Mouse (Mus musculus): Measurements from ENCODE around the gene Phf2. TPM values are rescaled to one million over a fixed set of nuclear protein-coding genes. Genes with fewer than 3 reads are reported as not detected.
"Not testable (repeated sequence)": the region's sequence is repeated elsewhere in the genome, so short reads cannot be mapped to it uniquely, and the experiment has no call there.

Gene Phf2
- total RNA-seq, 1 experiment from 2014 or later = 12.8 TPM

DNA sequence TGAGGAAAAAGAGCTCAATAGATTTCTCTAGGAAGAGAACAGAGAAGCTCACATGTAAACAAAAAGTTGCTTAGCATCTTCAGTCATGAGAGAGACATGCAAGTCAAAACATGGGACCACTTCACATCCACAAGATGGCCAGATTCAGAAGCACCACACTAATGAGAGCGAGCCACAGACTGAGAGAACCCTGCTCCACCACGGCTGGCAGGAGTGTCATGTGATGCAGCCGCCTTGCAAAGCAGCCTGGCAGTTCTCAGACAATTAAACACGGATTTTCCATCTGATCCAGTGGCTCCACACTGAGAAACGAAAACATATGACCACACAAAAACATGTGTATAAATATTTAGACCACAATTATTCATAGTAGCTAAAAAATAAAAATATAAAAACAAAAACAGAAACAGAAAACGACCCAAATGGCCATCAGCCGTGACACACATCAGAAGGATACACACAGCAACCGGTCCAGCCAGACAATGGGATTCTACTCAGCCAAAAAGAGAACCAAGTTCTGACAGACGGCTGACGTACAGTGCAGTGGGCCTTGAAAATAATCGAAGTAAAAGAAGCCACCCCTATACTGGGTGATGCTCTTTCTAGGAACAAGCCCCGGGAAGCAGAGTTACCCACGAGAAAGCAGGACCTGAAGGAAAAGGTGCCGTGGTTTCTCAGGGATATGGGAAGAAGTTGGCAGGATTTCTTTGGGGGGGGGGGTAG lies 40.2 kb downstream of the Phf2 start:
- no peak for ATAC-seq (replicated peaks in 1 of 2; ENCODE audit: insufficient read depth in 1 of 2, low FRiP score in 2 of 2, low TSS enrichment in 1 of 2, low read depth in 1 of 2, poor library complexity in 2 of 2, severe bottlenecking in 2 of 2)

DNA sequence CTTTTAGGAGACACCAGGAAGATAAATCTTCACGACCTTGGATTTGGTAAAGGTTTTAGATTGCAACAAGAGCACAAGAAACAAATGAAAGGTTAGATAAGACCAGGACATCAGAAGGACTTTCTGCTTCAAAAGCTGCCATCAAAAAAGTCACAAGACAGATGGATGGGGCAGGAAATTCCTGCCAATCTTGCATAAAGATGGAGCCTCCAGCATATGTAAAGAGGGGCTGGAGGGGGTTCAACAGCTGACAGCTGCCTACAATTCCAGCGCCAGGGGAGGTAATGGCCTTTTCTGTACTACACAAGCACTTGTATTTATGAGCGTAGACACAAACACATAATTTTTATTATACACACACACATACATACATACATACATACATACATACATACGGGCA lies 41.1 kb downstream of the Phf2 start:
- ATAC-seq (replicated peaks in 1 of 2; ENCODE audit: insufficient read depth in 1 of 2, low FRiP score in 2 of 2, low TSS enrichment in 1 of 2, low read depth in 1 of 2, poor library complexity in 2 of 2, severe bottlenecking in 2 of 2) = no peak

DNA sequence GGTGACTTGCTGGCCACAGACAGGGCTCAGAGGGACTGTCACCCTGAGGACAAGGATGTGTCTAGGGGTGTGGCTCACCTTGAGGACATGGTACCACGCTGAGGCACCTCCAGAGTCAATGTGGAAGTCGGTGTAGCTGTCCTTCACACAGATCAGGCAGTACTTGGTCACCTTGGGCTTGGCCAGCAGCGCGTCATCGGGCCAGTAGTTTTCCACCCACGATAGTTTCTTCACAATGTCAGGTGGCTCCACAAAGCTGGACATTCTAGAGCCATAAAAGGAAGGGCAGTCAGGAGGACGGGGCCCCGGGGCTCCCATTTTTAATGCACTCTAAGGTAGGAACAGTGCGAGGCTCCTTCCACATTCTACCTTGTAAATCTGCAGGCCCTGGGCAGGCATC lies 48.0 kb downstream of the Phf2 start:
- no peak for ATAC-seq (replicated peaks in 1 of 2; ENCODE audit: insufficient read depth in 1 of 2, low FRiP score in 2 of 2, low TSS enrichment in 1 of 2, low read depth in 1 of 2, poor library complexity in 2 of 2, severe bottlenecking in 2 of 2)

DNA sequence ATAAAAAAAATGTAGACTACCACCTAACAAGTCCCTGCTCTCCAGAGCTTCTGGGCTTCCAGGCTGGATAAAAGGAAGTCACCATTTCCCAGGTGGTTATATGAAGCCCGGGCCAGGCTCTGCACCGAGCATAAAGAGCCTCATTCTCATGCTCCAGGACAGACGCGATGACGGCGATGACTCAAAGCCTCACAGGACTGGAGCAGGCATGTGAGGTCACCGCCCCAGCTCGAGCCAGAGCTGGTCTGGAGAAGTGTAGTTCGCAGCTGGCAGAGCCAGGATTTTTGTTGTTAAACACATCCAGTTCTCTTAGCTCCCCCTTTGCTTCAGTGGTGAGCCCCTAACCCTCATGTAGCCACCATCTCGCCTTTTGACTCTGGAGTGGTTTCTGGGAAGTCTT lies 48.6 kb downstream of the Phf2 start:
- no peak for ATAC-seq (replicated peaks in 1 of 2; ENCODE audit: insufficient read depth in 1 of 2, low FRiP score in 2 of 2, low TSS enrichment in 1 of 2, low read depth in 1 of 2, poor library complexity in 2 of 2, severe bottlenecking in 2 of 2)

DNA sequence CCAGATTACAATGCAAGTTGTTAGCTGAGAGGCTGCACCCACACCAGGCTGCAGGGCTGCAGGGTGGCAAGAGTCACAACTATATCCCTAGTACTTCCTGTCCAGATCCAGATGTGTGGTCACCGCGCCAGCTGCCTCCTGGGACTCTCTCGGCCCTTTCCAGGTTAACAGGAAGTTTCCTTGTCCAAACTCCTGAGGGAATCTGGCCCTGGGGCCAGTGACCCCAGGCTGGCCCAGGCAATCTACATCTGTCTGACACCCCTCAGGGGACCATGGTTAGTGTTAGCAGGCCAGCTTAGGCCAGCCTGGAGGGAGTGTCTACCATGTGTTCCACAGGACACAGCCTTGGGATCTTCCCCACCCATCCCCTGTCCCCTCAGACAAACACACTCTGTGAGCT lies 51.8 kb downstream of the Phf2 start:
- no peak for ATAC-seq (replicated peaks in 1 of 2; ENCODE audit: insufficient read depth in 1 of 2, low FRiP score in 2 of 2, low TSS enrichment in 1 of 2, low read depth in 1 of 2, poor library complexity in 2 of 2, severe bottlenecking in 2 of 2)

DNA sequence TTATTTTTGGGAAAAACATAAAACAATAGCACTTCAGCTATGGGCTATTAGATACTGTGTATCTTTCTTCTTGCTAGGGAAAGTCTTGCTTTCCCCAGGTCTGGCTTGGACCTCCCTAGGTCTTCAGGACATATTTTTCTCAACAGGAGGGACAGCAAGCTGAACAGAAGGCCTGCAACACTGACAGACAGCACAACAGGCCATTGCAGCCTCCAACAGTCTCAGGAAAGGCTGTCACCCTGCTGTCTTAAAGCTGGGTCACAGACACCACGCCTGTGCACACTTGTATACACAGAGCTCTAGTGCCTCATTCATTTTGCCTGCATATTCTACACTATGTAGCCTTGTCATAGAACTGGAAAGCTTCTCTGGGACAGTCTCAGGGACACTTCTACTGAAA lies 56.5 kb downstream of the Phf2 start:
- no peak for ATAC-seq (replicated peaks in 1 of 2; ENCODE audit: insufficient read depth in 1 of 2, low FRiP score in 2 of 2, low TSS enrichment in 1 of 2, low read depth in 1 of 2, poor library complexity in 2 of 2, severe bottlenecking in 2 of 2)

DNA sequence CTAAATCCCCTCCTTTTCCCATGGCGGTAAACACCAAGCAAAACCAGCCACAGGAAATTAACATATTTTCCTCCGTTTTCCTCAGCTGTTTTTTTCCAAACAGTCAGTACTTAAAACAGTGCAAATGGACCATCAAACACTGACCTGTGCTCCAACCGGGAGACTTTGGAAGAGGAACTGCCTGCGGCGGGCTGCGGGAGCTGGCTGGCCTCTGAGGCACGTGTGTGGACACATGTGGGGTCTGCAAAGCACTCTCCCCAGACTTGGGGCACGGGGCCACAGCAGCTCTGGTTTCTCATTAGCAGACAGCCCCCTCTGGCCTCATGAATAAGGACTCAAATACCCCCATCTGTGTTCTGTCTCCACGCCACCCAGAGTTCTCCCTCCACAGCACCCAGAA lies 59.9 kb downstream of the Phf2 start:
- no peak for ATAC-seq (replicated peaks in 1 of 2; ENCODE audit: insufficient read depth in 1 of 2, low FRiP score in 2 of 2, low TSS enrichment in 1 of 2, low read depth in 1 of 2, poor library complexity in 2 of 2, severe bottlenecking in 2 of 2)

DNA sequence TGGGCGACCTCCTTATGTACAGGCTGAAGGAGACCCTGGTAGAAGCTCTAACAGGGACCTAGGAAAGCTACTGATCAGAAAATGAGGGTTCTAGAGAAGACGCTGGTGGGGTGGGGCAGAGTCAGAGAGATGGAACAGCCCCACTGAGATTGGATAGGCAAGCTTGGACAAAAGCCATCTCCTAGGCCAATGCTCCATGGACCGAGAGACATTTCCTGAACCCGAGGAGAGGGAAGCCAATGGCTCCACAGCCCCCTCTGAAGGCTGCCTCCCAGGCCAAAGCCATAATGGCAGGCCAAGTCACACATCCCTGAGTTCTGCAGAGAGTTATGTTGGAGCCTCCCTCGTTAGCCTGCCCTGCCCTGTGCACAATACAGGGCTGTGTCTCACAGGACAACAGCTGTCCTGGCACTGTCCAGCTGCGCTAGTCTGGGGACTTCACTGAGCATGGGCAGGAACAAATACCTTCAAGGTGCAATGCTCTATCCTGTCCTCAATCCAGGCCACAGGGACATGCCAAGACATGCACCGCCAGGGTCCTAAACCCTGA lies 60.6 kb downstream of the Phf2 start:
- ATAC-seq (replicated peaks in 1 of 2; ENCODE audit: insufficient read depth in 1 of 2, low FRiP score in 2 of 2, low TSS enrichment in 1 of 2, low read depth in 1 of 2, poor library complexity in 2 of 2, severe bottlenecking in 2 of 2) = no peak

DNA sequence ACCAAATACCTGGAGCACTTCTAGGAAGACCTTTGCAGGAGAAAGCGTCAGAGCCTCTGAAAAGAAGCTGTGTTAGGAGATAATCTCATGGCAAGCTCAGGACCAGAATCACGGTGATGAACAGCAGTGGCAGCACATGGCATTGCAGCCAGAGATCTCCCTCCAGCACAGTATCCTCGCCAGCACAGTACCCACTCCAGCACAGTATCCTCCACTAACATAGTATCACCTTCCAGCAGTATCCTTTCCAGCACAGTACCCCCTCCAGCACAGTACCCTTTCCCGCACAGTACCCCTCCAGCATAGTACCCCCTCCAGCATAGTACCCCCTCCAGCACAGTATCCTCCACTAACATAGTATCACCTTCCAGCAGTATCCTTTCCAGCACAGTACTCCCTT lies 61.3 kb downstream of the Phf2 start:
- ATAC-seq (replicated peaks in 1 of 2; ENCODE audit: insufficient read depth in 1 of 2, low FRiP score in 2 of 2, low TSS enrichment in 1 of 2, low read depth in 1 of 2, poor library complexity in 2 of 2, severe bottlenecking in 2 of 2) = not testable (repeated sequence)

DNA sequence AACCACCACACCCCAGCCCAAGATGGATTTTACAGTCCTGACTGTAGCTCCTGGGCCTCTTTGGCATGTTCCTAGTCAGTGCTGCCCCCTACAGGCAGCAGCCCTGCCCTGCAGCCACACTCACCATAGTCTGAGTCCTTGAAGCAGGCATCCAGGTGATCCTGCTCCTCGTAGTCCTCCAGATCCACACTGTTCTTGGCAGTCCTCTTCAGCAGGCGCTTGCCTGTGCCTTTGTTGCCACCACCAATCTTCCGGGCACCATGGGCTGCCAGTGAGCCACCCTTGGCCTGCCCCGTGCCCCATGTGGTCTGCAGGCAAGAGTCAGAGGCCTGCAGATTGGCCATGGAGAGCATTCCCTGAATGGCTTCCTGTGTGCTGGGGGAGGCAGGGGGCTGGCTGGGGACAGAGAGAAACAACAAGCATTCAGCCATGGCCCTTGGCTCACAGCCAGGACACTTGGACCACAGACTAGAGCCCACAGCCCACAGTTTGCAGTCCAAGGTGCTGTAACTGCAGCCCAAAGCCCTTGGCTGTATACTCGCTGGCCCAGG lies 63.4 kb downstream of the Phf2 start:
- ATAC-seq (replicated peaks in 1 of 2; ENCODE audit: insufficient read depth in 1 of 2, low FRiP score in 2 of 2, low TSS enrichment in 1 of 2, low read depth in 1 of 2, poor library complexity in 2 of 2, severe bottlenecking in 2 of 2) = peak; percentile 37 to 51; a peak in 1 of 4 replicates

DNA sequence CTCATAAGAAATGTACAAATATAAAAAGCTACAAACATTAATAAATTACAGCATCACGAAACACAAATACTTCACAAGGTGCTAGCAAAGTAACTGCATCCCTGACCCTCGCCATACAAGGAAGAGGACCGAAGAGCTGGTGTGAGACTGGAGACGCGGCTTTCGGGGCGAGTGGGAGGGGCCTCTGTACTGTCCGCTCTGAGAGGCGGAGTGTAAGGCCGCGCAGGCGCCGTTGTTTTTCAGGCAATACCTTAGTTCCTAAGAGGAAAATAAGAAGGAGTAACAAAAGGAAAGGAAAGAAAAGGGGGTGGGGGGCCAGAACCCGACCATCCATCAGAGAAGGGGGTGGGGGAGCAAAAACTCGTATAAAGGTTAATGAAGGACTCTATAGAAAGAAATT lies 68.7 kb downstream of the Phf2 start:
- ATAC-seq (replicated peaks in 1 of 2; ENCODE audit: insufficient read depth in 1 of 2, low FRiP score in 2 of 2, low TSS enrichment in 1 of 2, low read depth in 1 of 2, poor library complexity in 2 of 2, severe bottlenecking in 2 of 2) = no peak

DNA sequence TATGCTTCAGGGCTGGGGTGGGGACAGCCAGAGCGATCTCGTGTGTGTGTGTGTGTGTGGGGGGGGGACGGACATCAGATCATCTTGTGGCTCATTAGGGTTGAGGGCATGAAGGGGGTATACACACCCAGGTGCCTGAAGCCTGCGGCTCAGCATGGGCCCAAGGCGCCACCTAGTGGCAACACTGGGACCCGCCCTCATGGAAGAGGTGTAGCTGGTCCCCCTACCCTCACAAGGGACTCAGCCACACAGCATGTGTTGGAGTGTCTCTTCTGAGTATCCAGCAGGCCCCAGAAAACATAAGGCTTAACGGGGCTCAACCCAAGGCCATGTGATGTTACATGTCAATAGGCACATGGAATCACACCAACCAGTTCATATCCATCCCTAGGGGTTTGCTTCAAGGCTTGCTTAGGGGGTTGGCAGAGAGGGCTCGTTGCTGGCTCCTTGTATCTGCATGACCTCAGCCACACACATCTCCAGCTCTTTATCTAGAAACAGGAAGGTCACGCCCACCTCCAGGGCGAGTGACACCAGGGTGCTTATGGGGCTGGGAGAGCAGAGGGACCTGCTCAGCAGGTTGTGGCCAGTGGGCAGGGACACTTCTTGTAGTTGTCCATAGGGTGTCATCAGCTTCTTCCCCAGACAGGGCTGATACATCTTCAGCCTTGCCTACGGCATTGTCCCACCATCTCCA lies 69.9 kb downstream of the Phf2 start:
- peak; percentile 26 to 65; a peak in 2 of 4 replicates for ATAC-seq (replicated peaks in 1 of 2; ENCODE audit: insufficient read depth in 1 of 2, low FRiP score in 2 of 2, low TSS enrichment in 1 of 2, low read depth in 1 of 2, poor library complexity in 2 of 2, severe bottlenecking in 2 of 2)

DNA sequence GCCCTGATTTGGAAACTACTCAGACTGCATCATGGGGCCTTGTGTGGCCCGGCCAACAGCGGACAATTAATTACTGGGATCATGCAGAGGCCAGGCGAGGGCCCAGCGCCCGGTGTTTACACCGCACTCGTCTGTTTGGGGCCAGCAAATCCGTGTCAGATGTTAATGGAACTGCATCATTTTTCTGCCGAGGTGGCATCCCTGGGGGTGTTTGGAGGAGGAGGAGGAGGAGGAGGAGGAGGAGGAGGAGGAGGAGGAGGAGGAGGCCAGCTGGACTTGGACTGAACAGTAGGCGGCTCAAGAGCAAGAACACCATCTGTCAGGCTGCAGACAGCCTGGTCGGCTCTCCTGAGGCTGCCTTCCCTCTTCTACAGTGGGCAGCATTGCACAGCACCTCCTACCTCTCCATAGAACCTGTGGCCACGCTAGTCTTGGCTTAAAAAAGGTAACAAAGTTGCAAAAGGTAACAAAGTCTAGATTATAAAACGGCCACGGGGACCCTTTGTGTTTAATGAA lies 72.6 kb downstream of the Phf2 start:
- no peak for ATAC-seq (replicated peaks in 1 of 2; ENCODE audit: insufficient read depth in 1 of 2, low FRiP score in 2 of 2, low TSS enrichment in 1 of 2, low read depth in 1 of 2, poor library complexity in 2 of 2, severe bottlenecking in 2 of 2)

DNA sequence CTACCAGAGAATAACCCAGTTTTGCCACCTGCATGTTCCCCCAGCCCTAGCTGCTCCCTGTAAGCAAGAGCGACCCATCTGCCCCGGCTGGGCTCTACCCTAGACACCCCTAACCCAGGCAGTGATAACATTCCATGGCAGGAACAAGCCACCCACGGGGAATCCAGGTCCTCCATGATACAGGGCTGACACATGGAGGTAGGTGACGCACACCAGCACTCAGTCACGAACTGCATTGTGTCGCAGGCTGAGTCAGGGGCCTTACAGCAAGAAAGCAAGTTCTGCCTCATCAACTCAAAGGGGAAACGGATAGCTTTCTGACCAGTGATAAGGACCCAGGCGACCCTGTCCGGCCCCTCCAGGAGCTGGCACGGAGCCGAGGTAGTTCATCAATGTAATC lies 74.0 kb downstream of the Phf2 start:
- ATAC-seq (replicated peaks in 1 of 2; ENCODE audit: insufficient read depth in 1 of 2, low FRiP score in 2 of 2, low TSS enrichment in 1 of 2, low read depth in 1 of 2, poor library complexity in 2 of 2, severe bottlenecking in 2 of 2) = no peak

DNA sequence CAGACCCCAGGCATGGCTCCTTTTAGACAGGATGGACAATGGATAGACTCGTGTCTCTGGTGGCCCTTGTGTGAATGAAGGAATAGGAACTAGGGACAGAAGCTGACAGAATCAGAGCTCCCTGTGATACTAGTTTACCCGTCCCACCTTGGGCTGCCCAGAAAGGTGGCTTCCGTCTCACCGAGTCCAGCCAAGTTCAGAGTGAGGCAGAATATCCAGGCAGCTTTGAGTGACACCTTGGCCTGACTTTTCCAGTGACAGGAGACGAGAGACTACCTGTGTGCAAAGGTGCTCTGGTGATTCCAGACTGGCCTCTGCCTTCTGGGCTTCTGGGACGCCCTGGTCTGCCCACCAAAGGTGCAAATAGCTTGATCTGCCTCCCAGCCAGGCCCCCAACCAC lies 75.2 kb downstream of the Phf2 start:
- ATAC-seq (replicated peaks in 1 of 2; ENCODE audit: insufficient read depth in 1 of 2, low FRiP score in 2 of 2, low TSS enrichment in 1 of 2, low read depth in 1 of 2, poor library complexity in 2 of 2, severe bottlenecking in 2 of 2) = no peak

DNA sequence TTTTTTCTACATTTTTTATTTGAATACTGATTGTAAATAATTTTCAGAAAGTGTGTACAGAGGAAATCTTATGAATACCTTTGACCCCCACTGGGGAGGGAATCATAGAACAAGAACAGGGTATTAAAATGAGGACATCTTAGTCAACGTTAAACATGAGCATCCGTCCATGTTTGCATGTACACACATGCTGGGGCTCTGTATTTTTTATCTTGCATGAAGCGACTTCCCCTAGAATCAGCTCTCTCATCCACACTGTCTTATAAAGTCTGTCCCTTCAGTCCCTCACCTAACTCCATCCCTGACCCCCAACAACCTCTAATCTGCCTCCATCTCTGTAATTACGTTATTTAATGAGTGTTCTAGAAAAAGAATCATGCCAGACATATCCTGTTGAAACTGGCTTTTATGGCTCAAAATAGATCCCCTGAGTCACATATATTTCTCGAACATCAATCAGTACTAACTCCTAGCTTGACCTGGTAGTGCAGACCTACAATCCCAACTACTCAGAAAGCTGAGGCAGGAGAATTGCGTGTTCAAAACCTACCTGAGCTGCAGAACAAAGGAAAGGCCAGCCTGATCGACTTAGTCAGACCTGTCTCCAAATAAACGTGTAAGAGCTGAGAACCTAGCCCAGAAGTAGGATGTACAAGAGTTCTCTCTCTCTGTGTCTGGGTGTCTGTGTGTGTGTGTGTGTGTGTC lies 86.2 kb downstream of the Phf2 start:
- no peak for ATAC-seq (replicated peaks in 1 of 2; ENCODE audit: insufficient read depth in 1 of 2, low FRiP score in 2 of 2, low TSS enrichment in 1 of 2, low read depth in 1 of 2, poor library complexity in 2 of 2, severe bottlenecking in 2 of 2)

DNA sequence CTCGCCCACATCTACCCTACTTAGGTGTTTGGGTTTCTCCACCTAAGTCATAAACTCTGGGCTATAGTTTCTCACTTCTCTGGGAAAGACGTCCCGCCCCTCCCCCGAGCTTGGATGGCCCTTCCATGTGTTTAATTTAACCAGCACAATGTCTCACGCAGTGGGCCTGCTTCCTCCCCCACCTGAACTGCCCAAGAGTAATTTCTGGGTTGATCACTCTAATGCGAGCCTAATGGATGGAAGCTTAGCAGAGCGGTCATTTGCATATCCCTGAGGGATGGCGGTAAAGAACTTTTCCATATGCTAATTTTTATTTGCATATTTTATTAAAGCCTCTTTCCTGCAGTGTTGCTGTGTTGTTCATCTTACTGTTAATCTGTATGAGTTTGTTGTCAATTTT lies 86.8 kb downstream of the Phf2 start:
- ATAC-seq (replicated peaks in 1 of 2; ENCODE audit: insufficient read depth in 1 of 2, low FRiP score in 2 of 2, low TSS enrichment in 1 of 2, low read depth in 1 of 2, poor library complexity in 2 of 2, severe bottlenecking in 2 of 2) = no peak

All from hematopoietic stem cell, adult 5-6 weeks (primary cell).